Mouse (Mus musculus): ENCODE measurements around the gene Usf3. TPM values are rescaled to one million over a fixed set of nuclear protein-coding genes. Genes with fewer than 3 reads are reported as not detected.

Gene Usf3
- total and polyA plus RNA-seq, 3 experiments = 4.0 to 8.5 (median 5.2) TPM

GRCm38 (mm10) chr16:44182597-44182996, 9.6 kb downstream of the Usf3 start:
- H3K4me2 ChIP-seq (ENCODE audit: insufficient read depth, low read depth, poor library complexity, severe bottlenecking) = no peak overlapping the region
- no peaks in the 10 kb centered on the region; a peak in 1 of 4 replicates for H3K4me1 ChIP-seq (ENCODE audit: control insufficient read depth in 1 of 2, insufficient read depth in 2 of 2)
- no peaks in the 10 kb centered on the region for H3K27me3 ChIP-seq (replicated peaks)
- dilution Hi-C loops (cut with MboI; ENCODE audit: extremely low pct_ligation_motif_present, extremely low pct_unique_long_range_greater_than_20kb, low sequenced_read_pairs) (no loop called here), in situ Hi-C loops (cut with MboI; ENCODE audit: low pct_ligation_motif_present, low pct_unique_long_range_greater_than_20kb, low sequenced_read_pairs) (no loop called here)
- H3K79me2 ChIP-seq (replicated peaks; ENCODE audit: control insufficient read depth, extremely low read depth, insufficient read depth, poor library complexity, severe bottlenecking) = 0 out of 2 replicates have a peak, but pooled peaks cover 2% of the 10 kb centered on the region
- H3K36me3 ChIP-seq (replicated peaks in 1 of 2; ENCODE audit: control insufficient read depth in 1 of 2, insufficient read depth in 1 of 2, low read length in 1 of 2) = peaks cover 0 to 30% of the 10 kb centered on the region in 2 experiments
- no peak overlapping the region for H3K4me3 ChIP-seq (replicated peaks in 1 of 3; ENCODE audit: low read depth in 2 of 3, low read length in 2 of 3, poor library complexity in 1 of 3)
- H3K27ac ChIP-seq (ENCODE audit: insufficient read depth, low read depth) = no peak overlapping the region
- H3K9me3 ChIP-seq (replicated peaks; ENCODE audit: low read length) = no peaks in the 10 kb centered on the region
- no peak for TF ChIP-seq ZC3H11A (IDR thresholded peaks at IDR 0.05; ENCODE audit: low read depth, low read length)
- TF ChIP-seq UBTF (IDR thresholded peaks at IDR 0.05; ENCODE audit: low read depth, low read length) = no peak
- TF ChIP-seq CHD2 (IDR thresholded peaks at IDR 0.05; ENCODE audit: low read length) = no peak
- no peak for TF ChIP-seq USF1 (IDR thresholded peaks at IDR 0.05; ENCODE audit: low read depth, low read length)
- TF ChIP-seq TBP (conservative IDR thresholded peaks at IDR 0.05; ENCODE audit: low read depth, low read length) = no peak
- H3K9ac ChIP-seq (ENCODE audit: insufficient read depth, low read depth) = no peak overlapping the region
- no peak for DNase-seq (ENCODE audit: extremely low read depth)

- TF ChIP-seq UBTF (IDR thresholded peaks at IDR 0.05; ENCODE audit: low read depth, low read length) (no peak), POLR2A (IDR thresholded peaks at IDR 0.05; ENCODE audit: low read depth, low read length) (no peak), RAD21 (IDR thresholded peaks at IDR 0.05; ENCODE audit: low read depth, low read length) (no peak), PAX5 (IDR thresholded peaks at IDR 0.05; ENCODE audit: low read length) (no peak), SIN3A (IDR thresholded peaks at IDR 0.05; ENCODE audit: low read length) (no peak), KAT2A (IDR thresholded peaks at IDR 0.05; ENCODE audit: insufficient replicate concordance, low read length) (no peak), MAX (IDR thresholded peaks at IDR 0.05; ENCODE audit: low read length) (no peak), ETS1 (conservative IDR thresholded peaks at IDR 0.05; ENCODE audit: low read depth, low read length) (no peak), USF2 (conservative IDR thresholded peaks at IDR 0.05; ENCODE audit: low read depth, low read length) (no peak), ZNF384 (IDR thresholded peaks at IDR 0.05; ENCODE audit: low read depth, low read length) (no peak), MAZ (IDR thresholded peaks at IDR 0.05; ENCODE audit: low read depth, low read length) (no peak), E2F4 (IDR thresholded peaks at IDR 0.05; ENCODE audit: insufficient replicate concordance, low read depth, low read length) (no peak)
These were observed 11.7 kb downstream of the Usf3 start for GRCm38 (mm10) chr16:44184769-44185168.

More at GRCm38 (mm10) chr16:44184769-44185168, 11.7 kb downstream of the Usf3 start:
- no peak overlapping the region for H3K4me3 ChIP-seq (replicated peaks in 1 of 3; ENCODE audit: low read depth in 2 of 3, low read length in 2 of 3, poor library complexity in 1 of 3)
- H3K27me3 ChIP-seq (replicated peaks) = no peaks in the 10 kb centered on the region
- no peak for DNase-seq (ENCODE audit: extremely low read depth)
- no peaks in the 10 kb centered on the region; a peak in 1 of 4 replicates for H3K4me1 ChIP-seq (ENCODE audit: control insufficient read depth in 1 of 2, insufficient read depth in 2 of 2)
- no peak overlapping the region for H3K27ac ChIP-seq (ENCODE audit: insufficient read depth, low read depth)
- no peak overlapping the region for H3K9ac ChIP-seq (ENCODE audit: insufficient read depth, low read depth)
- in situ Hi-C loops (cut with MboI; ENCODE audit: low pct_ligation_motif_present, low pct_unique_long_range_greater_than_20kb, low sequenced_read_pairs) (no loop called here), dilution Hi-C loops (cut with MboI; ENCODE audit: extremely low pct_ligation_motif_present, extremely low pct_unique_long_range_greater_than_20kb, low sequenced_read_pairs) (no loop called here)
- H3K9me3 ChIP-seq (replicated peaks; ENCODE audit: low read length) = peaks cover 5% of the 10 kb centered on the region
- no peak overlapping the region for H3K4me2 ChIP-seq (ENCODE audit: insufficient read depth, low read depth, poor library complexity, severe bottlenecking)
- H3K79me2 ChIP-seq (replicated peaks; ENCODE audit: control insufficient read depth, extremely low read depth, insufficient read depth, poor library complexity, severe bottlenecking) = 0 out of 2 replicates have a peak, but pooled peaks cover 2% of the 10 kb centered on the region
- H3K36me3 ChIP-seq (replicated peaks in 1 of 2; ENCODE audit: control insufficient read depth in 1 of 2, insufficient read depth in 1 of 2, low read length in 1 of 2) = peaks cover 0 to 23% of the 10 kb centered on the region in 2 experiments

Data from CH12.LX (cell line).